Mouse (Mus musculus) stomach, embryonic 14.5 days (tissue): ENCODE results near the gene Uqcc1. TPM values are rescaled to one million over a fixed set of nuclear protein-coding genes. Genes with fewer than 3 reads are reported as not detected.

Source experiments
- ATAC-seq: fragments of 200-750 bp; cut with Nextera tagmentation; 2 replicates; pipeline ENCODE4 v1.8.0; 2017; ENCODE audit warnings: low read depth, moderate TSS enrichment; ENCODE audit not compliant: insufficient number of reproducible peaks, insufficient read depth, low FRiP score
- H3K27ac ChIP-seq: fragments of 300-500 bp; sonication (generic); 2 replicates; pipeline ENCODE4 v1.5.1; 2014; ENCODE audit warnings: mild to moderate bottlenecking, low read length, moderate library complexity, mixed read lengths
- H3K27me3 ChIP-seq: fragments of 300-500 bp; sonication (generic); 2 replicates; pipeline ENCODE4 v1.6.1; 2014; ENCODE audit warnings: low read length, control low read depth, mixed read lengths; ENCODE audit not compliant: control insufficient read depth, insufficient read depth
- H3K36me3 ChIP-seq: fragments of 300-500 bp; sonication (generic); 2 replicates; pipeline ENCODE4 v1.6.1; 2014; ENCODE audit warnings: mild to moderate bottlenecking, control low read depth, low read length, moderate library complexity, mixed read lengths; ENCODE audit not compliant: control insufficient read depth, insufficient read depth
- H3K4me1 ChIP-seq: fragments of 300-500 bp; sonication (generic); 2 replicates; pipeline ENCODE4 v1.6.1; 2014; ENCODE audit warnings: low read length, control low read depth, mixed read lengths; ENCODE audit not compliant: control insufficient read depth, insufficient read depth
- H3K4me2 ChIP-seq: fragments of 300-500 bp; sonication (generic); replicated peaks from 2 replicates; pipeline ENCODE4 v1.6.1; 2014; ENCODE audit warnings: low read depth, low read length, control low read depth
- H3K4me3 ChIP-seq: fragments of 300-500 bp; sonication (generic); 2 replicates; pipeline ENCODE4 v1.5.1; 2014; ENCODE audit warnings: low read depth, low read length, control low read depth
- H3K9ac ChIP-seq: fragments of 300-500 bp; sonication (generic); replicated peaks from 2 replicates; pipeline ENCODE4 v1.6.1; 2014; ENCODE audit warnings: low read depth, mild to moderate bottlenecking, control low read depth, low read length, moderate library complexity, mixed read lengths
- H3K9me3 ChIP-seq: fragments of 300-500 bp; sonication (generic); 2 replicates; pipeline ENCODE4 v1.6.1; 2016; ENCODE audit warnings: low read depth, low read length, control low read depth; ENCODE audit not compliant: control insufficient read depth
- WGBS: fragments of 180-500 bp; shearing (Covaris S2); extraction: QIAGEN DNeasy Blood & Tissue Kit; methylation state at CpG from one replicate; pipeline ENCODE4 v1.1.7; 2014; 5-methylcytosine and 5-hydroxymethylcytosine counted together
- polyA plus RNA-seq: library from polyadenylated mRNA; unstranded; fragments of >200 nt; fragmentation: Nextera tagmentation; extraction: Ambion mirVana; gene quantifications from 2 replicates; pipeline ENCODE4 v1.2.1, GENCODE M21; 2014

Gene Uqcc1
- polyA plus RNA-seq, 1 experiment from 2014 or later = 56.3 TPM

- H3K4me3 ChIP-seq = no peak overlapping the region
- H3K36me3 ChIP-seq = peaks cover 12% of the 10 kb centered on the region
- H3K4me1 ChIP-seq = no peaks in the 10 kb centered on the region
- no peaks in the 10 kb centered on the region for H3K27me3 ChIP-seq
- ATAC-seq = no peak
- no peak overlapping the region for H3K27ac ChIP-seq
- no peak overlapping the region for H3K9ac ChIP-seq
- 82% methylated on average over 21 of the region's 21 CpGs for WGBS
- H3K9me3 ChIP-seq = no peaks in the 10 kb centered on the region
- no peak overlapping the region for H3K4me2 ChIP-seq
These were observed 50.9 kb downstream of the Uqcc1 start for GRCm38 (mm10) chr2:155878964-155879876.

DNA sequence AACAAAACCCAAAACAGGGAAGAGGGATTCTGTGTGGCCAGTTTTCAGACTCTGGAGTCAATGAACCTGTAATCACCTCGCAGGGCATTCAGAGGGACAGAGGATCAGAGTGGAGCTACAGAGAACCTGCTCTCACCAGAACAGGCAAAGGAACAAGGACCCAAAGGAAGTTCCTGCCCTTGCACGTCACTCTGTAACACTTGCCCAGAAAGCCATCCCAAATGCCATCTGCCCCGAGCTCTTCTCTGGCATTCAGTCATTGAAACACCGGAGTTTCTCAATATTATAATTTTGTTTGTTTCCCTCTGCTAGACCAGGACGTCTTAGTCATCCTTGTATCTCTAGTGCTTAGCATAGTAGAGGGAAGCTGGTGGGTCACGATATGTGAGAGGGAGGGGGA is 56.5 kb downstream of the Uqcc1 start:
- Histone ChIP-seq H3K9me3 (no peaks in the 10 kb centered on the region), H3K27ac (peak overlapping the region; percentile 64), H3K27me3 (no peaks in the 10 kb centered on the region), H3K4me1 (peaks cover 31% of the 10 kb centered on the region), H3K9ac (no peak overlapping the region), H3K4me2 (0 out of 2 replicates have a peak overlapping the region, but pooled peaks have one; percentile 8), H3K4me3 (no peak overlapping the region), H3K36me3 (peaks cover 5% of the 10 kb centered on the region)
- ATAC-seq = no peak
- WGBS = 67% methylated on average over 6 of the region's 6 CpGs

GRCm38 (mm10) chr2:155872930-155873507 is 57.1 kb downstream of the Uqcc1 start:
- H3K9ac ChIP-seq = no peak overlapping the region
- H3K27me3 ChIP-seq = no peaks in the 10 kb centered on the region
- H3K4me2 ChIP-seq = 0 out of 2 replicates have a peak overlapping the region, but pooled peaks have one; percentile 8
- WGBS = 25% methylated on average over 10 of the region's 10 CpGs
- no peak overlapping the region for H3K4me3 ChIP-seq
- peaks cover 5% of the 10 kb centered on the region; the same call in 1 of the 2 replicates for H3K36me3 ChIP-seq
- ATAC-seq = peak; percentile 57; the same call in 1 of the 2 replicates
- no peaks in the 10 kb centered on the region for H3K9me3 ChIP-seq
- peak overlapping the region; percentile 64 for H3K27ac ChIP-seq
- peaks cover 31% of the 10 kb centered on the region for H3K4me1 ChIP-seq

- peaks cover 5% of the 10 kb centered on the region; the same call in 1 of the 2 replicates for H3K36me3 ChIP-seq
- peak overlapping the region; percentile 61 for H3K27ac ChIP-seq
- H3K4me3 ChIP-seq = no peak overlapping the region
- H3K4me1 ChIP-seq = peaks cover 31% of the 10 kb centered on the region
- no peak overlapping the region for H3K9ac ChIP-seq
- no peaks in the 10 kb centered on the region for H3K9me3 ChIP-seq
- ATAC-seq = no peak
- 54% methylated on average over 8 of the region's 8 CpGs for WGBS
- H3K27me3 ChIP-seq = no peaks in the 10 kb centered on the region
- no peak overlapping the region for H3K4me2 ChIP-seq
These were observed 57.6 kb downstream of the Uqcc1 start for GRCm38 (mm10) chr2:155872486-155872885.

DNA sequence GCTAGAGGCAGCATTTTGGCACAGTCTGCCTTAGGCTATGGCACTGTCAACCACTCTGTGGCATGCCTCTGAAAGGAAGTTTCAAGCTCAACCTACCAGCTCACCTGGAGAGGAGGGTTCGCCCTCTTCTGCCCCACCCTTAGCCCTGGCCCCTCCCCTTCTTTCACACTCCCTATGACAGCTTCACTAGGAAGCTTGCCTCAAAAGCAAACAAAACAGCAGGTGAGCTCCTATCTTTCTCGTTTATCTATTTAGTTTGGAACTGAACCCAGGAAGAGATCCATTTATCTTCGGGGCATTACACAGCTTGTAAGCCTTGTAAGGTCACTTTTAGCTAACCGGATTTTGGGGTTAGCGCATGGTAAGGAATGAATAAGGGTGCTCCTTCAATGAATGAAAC is 60.3 kb downstream of the Uqcc1 start:
- WGBS = 48% methylated on average over 5 of the region's 5 CpGs
- H3K36me3 ChIP-seq = no peaks in the 10 kb centered on the region; the same call in 1 of the 2 replicates
- no peak overlapping the region for H3K4me2 ChIP-seq
- peaks cover 31% of the 10 kb centered on the region for H3K4me1 ChIP-seq
- no peaks in the 10 kb centered on the region for H3K27me3 ChIP-seq
- no peaks in the 10 kb centered on the region for H3K9me3 ChIP-seq
- H3K4me3 ChIP-seq = no peak overlapping the region
- no peak overlapping the region for H3K9ac ChIP-seq
- H3K27ac ChIP-seq = no peak overlapping the region
- peak; percentile 73 for ATAC-seq

GRCm38 (mm10) chr2:155868320-155868719 is 61.8 kb downstream of the Uqcc1 start:
- H3K4me1 ChIP-seq = peaks cover 26% of the 10 kb centered on the region
- no peaks in the 10 kb centered on the region for H3K27me3 ChIP-seq
- no peak overlapping the region for H3K27ac ChIP-seq
- H3K9me3 ChIP-seq = no peaks in the 10 kb centered on the region
- 93% methylated on average over 8 of the region's 8 CpGs for WGBS
- no peak overlapping the region for H3K9ac ChIP-seq
- H3K4me3 ChIP-seq = no peak overlapping the region
- H3K36me3 ChIP-seq = no peaks in the 10 kb centered on the region; the same call in 1 of the 2 replicates
- ATAC-seq = no peak
- no peak overlapping the region for H3K4me2 ChIP-seq

DNA sequence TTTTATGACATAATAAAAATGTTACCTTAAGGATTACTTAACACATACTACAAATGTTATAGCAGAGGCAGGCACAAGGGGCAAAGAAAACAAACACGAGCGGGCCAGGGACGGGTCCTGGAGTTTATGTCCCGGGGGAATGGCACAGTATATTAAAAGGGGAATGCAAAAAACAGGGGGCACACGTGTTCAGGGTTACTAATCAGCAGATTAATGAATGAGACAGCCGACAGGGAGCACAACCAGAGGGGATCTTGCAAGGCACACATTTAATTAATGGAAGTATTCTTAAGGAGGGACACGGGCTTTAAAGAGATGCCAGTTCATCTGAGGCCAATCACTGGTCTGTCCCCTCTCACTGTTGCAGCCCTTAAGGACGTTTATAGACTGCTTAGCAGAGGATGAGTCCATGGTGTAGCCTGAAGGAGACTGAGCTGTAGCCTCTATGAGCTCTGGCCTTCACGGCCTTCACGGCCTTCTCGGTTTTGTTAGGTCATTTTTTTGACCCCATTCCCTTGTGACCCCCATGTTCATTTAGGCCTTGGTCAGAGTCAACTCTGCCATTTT is 66.7 kb downstream of the Uqcc1 start:
- Histone ChIP-seq H3K9me3 (no peaks in the 10 kb centered on the region), H3K4me3 (no peak overlapping the region), H3K36me3 (no peaks in the 10 kb centered on the region; the same call in 1 of the 2 replicates), H3K4me2 (no peak overlapping the region), H3K4me1 (peaks cover 5% of the 10 kb centered on the region; the same call in 1 of the 2 replicates), H3K27ac (no peak overlapping the region), H3K27me3 (no peaks in the 10 kb centered on the region), H3K9ac (no peak overlapping the region)
- no peak for ATAC-seq
- WGBS = 44% methylated on average over 11 of the region's 11 CpGs

GRCm38 (mm10) chr2:155862573-155863300 is 67.4 kb downstream of the Uqcc1 start:
- no peak overlapping the region for H3K27ac ChIP-seq
- H3K4me1 ChIP-seq = peaks cover 5% of the 10 kb centered on the region; the same call in 1 of the 2 replicates
- H3K4me3 ChIP-seq = no peak overlapping the region
- H3K36me3 ChIP-seq = peaks cover 3% of the 10 kb centered on the region; the same call in 1 of the 2 replicates
- ATAC-seq = peak; percentile 63; the same call in 1 of the 2 replicates
- H3K9me3 ChIP-seq = no peaks in the 10 kb centered on the region
- 53% methylated on average over 13 of the region's 13 CpGs for WGBS
- H3K27me3 ChIP-seq = no peaks in the 10 kb centered on the region
- no peak overlapping the region for H3K4me2 ChIP-seq
- no peak overlapping the region for H3K9ac ChIP-seq
